Mouse (Mus musculus): Measurements from ENCODE around the gene Meis1.

The Meis1 gene

DNA sequence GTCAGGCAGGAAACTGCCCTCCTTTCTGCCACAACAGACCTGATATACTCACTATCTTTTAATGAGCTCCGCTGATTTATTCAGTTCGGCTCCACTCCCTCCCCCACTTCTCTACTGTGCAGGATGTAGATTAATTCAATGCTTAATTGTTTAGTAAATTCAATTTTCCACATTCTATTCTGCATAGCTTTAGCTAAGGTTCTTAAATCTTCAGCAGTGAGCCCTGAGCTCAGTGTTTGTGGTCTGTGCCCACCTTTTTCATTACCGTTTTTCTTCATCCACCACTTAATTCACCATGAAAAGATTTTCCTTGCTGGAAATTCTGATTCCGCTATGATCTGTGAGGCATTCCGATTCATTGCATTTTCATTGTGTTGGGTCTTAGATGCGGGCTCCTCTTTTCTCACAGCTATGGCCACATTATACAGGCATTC lies 28.5 kb downstream of the Meis1 start:
- in situ Hi-C loops (cut with MboI, MseI), result no loop called here

GRCm38 (mm10) chr11:18989669-18990243 lies 29.0 kb downstream of the Meis1 start:
- in situ Hi-C loops (cut with MboI, MseI), result no loop called here

DNA sequence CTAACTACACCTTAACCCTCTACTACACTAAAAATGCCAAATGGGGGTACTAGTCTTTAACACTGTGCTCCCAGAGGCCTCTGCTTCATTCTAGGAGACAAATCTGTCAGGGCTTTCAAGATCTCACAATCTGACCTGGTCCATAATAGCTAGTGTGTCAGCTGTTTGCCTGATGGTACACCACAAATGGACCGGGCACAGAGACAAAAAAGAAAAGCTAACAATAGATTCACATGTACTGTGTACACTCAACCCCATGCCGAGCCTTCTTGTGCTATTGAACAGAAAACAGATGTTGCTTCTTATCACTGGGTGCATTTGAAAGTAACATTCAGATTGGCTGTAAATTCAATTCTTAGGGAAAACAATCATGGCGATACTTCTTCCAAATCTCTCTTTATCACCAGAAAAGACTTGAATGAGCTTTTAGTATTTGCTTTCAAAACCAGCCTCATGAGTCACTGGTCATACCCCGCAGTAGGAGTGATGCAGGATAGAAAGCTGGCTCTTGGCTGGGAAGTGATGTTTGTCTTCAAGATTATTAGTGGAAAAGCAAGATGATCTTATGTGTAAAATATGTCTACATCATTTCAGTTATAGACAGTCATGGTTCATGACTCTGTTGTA lies 30.0 kb downstream of the Meis1 start:
- in situ Hi-C loops (cut with MboI, MseI), result no loop called here

DNA sequence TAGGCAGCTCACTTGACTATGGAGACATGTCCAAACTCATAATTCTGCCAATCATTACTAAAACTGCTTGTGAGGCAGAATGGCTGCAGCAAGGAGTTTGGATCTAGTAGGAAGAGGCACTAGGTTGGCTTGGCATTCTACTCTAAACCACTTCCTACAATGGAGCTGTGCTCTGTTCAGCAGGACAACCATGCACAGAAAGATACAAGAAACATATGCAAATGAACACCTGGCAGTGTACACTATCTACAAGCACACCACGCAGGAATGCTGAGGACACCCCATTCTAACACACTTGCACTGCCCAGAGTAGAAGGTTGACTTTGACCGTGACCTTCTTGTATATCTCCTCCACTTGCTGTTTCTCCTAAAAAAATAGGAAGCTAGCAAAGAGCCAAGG lies 35.0 kb downstream of the Meis1 start:
- in situ Hi-C loops (cut with MboI, MseI), result no loop called here

GRCm38 (mm10) chr11:18983294-18983693 lies 35.5 kb downstream of the Meis1 start:
- in situ Hi-C loops (cut with MboI, MseI), result no loop called here

DNA sequence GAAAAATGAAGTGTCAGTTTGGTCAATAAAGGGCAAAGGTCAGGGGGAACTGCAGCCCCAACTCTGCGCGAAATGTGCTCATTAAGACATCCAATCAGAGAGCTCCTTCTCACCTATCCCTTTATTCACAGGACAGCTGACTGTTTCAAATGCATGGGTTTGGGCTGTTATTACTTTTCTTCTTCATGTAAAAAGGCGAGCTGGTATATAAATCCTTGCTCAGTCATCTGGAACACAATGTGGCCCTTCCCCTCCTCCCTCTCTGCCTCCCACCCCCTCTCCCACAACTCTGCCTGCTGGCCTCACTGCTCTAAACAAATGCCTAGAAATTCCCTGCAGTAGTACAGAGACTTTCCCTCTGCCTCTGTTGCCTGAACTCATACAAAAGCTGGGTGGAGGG lies 36.5 kb downstream of the Meis1 start:
- in situ Hi-C loops (cut with MboI, MseI), result no loop called here

- in situ Hi-C loops (cut with MboI, MseI), result no loop called here
Measured at GRCm38 (mm10) chr11:18981367-18981766, 37.4 kb downstream of the Meis1 start.

GRCm38 (mm10) chr11:18980615-18981014 lies 38.2 kb downstream of the Meis1 start:
- in situ Hi-C loops (cut with MboI, MseI), result no loop called here

DNA sequence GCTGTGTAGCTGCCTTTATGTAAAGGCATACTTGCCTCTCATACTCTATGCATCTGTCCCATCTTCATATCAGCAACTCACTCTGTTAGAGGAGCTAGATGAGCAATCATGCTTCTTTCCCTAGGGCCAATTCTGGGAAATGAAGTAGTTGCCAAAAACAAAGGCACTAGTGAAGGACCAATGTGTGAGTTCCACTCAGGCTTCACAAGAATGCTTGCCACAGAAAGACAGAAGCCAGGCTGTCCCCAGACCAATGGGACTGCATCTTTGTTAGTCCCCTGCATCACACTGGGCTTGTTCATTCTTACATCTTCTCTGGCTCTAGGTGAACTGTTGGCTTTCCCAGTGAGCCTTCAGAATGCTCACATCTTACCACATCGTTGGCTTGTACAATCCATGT lies 43.7 kb downstream of the Meis1 start:
- in situ Hi-C loops (cut with MboI, MseI), result no loop called here

DNA sequence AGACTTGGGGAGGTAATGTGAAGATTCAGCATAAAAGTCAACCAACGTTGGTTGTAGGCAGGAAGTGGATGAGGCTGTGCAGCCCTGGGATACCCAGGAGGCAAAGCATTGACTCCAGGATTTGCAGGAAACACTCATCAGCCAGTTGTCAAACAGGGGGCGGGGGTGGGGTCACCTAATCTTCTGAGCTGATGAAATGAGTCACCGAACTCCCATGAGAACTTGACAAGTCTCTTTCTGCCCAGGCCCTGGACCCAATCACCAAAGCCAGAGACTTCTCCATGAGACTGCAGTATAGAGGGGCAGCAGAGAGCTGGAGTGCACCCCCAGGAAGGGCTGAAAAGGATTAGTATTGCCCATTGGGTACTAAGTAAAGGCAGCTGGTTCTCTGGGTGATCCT lies 45.0 kb downstream of the Meis1 start:
- in situ Hi-C loops (cut with MboI, MseI), result no loop called here

- in situ Hi-C loops (cut with MboI, MseI), result no loop called here
Measured at GRCm38 (mm10) chr11:18972968-18973367, 45.8 kb downstream of the Meis1 start.

DNA sequence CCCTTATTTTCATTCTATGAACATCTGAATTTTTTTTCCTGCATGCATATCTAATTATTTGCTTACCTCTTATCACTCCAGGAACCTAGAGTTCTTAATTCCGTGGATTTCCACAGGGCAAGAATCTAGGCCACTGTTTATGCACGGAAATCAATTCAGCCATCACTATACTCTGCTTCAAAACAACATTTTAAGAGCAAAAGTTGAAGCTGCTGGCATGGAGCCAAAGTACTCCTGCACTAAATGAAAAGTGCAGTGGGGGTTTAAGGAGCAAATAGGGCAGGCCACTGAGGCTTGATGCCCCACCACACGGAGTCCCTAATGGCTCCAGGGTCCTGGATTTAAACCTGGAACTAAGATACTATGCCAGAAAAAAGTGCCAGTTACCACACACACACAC lies 47.2 kb downstream of the Meis1 start:
- in situ Hi-C loops (cut with MboI, MseI), result no loop called here

- in situ Hi-C loops (cut with MboI, MseI), result no loop called here
Measured at GRCm38 (mm10) chr11:18969920-18970336, 48.9 kb downstream of the Meis1 start.

DNA sequence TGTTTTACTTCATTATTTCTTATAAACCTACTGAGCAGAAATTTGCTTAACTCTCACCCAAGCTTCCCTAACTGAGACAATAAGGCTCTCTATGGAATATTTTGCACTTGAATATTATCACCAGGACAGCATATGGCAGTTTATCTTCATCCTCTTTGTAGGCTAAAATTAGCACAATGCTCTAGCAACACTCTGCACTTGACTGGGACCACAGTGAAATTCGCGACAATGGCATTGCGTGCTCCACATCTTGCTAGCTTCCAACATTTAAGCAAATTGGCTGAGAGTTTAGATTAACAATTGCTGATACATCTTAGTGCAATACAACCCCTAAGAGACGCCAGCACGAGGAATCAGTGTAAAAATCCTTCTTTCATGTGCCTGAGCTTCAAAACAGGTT lies 54.4 kb downstream of the Meis1 start:
- in situ Hi-C loops (cut with MboI, MseI), result no loop called here

GRCm38 (mm10) chr11:18963202-18964136 lies 55.3 kb downstream of the Meis1 start:
- in situ Hi-C loops (cut with MboI, MseI), result no loop called here

DNA sequence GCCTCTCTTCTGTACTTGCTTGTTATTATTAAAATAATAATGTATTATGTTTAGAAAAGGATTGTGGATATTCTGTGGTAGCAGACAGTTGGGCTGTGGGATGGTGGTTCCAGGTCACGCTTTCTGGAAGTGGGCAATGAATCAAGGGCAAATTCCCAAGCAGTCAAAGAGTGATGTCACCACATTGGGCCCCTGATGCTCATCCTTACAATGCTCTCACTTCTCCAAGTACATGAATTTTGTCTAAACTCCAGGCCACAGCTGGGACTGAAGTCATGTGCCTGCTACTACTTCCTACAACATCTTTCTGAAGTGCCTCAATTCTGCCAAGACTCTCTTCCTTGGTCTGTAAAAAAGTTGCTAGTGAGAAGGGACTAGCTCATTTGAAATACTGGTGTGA lies 59.3 kb downstream of the Meis1 start:
- in situ Hi-C loops (cut with MboI, MseI), result no loop called here

DNA sequence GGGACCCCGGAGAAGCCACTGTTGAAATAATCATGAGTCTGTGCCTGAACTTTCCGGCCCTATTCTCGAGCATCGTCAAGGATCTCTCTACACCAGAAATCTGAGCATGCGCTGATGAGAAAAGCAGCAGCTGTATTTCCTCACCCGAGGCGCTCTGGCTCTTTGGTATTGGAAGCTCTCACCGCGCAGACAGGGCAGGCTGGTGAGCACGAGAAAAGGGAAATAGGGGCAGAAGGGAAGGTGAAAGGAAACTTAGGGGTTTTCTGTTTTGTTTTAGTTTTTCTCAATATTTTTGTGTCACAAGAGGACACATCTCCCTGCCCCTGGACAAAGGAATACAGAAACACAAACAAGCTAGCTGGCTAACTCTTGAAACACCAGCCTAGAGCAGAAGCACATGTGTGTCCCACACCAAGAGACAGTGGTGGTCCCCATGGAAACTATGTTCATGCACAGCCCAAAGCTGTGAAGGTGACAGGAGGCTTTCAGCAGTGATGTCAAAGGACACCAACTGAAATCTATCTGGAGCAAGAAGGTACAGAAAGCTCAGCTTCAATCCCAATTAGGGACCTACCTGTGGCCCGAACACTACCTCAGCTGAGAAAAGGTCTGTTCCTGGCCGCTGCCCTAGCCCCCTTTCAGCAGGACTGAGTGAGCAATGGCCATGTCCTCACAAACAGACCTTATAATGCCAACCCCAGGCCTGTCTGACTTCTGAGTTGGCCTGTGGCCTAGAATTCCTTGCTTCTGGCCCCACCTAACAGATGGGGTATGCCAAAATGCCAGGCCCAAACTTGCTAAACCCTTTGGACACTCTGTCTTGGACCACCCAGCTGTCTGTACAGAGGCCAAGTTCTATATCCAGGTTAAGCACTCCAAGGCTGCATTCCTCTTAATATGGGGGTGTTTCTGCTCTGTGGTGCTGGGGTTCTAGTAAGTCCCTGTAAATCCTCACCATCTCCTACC lies 60.7 kb downstream of the Meis1 start:
- in situ Hi-C loops (cut with MboI, MseI), result no loop called here

DNA sequence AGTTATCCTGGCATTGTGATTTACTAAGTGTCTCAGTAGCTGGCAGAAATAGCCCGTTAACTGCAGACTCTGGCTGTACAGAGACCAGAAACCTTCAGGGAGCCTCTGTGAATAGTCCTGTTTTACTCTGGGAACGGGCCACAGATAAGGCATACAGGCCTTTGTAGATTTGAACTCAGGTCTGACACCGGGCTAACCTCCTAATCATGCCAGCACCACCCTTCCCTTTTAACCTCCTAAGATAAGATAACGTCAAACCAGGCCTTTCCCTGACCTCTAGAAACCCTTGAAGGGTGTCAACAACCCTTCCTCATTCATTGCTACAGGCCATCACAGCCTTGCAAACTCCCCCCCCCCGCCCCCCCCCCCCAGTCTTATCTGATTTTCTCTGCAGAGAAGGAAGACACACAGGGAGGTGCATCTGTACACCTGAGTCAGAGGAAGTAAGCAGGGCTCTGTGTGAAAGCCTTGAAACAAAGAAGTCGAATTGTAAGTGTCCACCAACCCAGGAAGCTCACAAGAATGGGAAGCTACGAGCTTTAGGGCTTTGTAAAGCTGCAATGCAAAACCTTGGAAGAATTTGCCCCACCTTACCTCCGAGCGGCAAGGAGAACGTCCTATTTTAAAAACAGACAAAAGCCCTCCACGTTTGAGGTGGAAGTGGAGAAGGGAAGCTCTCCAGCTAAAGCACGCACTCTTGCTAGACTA lies 61.5 kb downstream of the Meis1 start:
- in situ Hi-C loops (cut with MboI, MseI), result no loop called here

- in situ Hi-C loops (cut with MboI, MseI), result no loop called here
Measured at GRCm38 (mm10) chr11:18955969-18956368, 62.8 kb downstream of the Meis1 start.

DNA sequence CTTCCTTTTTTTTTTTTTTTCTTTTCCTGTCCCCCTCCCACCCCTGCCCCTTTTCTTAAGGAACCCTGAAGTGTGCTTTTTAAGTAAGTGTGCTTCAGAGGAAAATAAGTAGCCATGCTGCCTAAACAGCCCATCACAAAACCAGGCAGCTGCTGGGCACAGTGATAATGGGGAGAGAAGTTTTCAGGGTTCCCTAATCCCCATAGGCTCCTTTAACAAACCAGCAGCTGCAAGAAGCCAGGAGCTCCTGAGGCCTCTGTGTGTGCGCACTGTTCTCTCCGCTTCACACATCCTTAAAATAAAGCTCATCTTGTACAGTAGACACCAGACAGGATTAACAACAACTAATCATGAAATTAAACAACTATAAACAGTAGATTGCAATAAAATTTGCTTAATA lies 63.9 kb downstream of the Meis1 start:
- in situ Hi-C loops (cut with MboI, MseI), result no loop called here

DNA sequence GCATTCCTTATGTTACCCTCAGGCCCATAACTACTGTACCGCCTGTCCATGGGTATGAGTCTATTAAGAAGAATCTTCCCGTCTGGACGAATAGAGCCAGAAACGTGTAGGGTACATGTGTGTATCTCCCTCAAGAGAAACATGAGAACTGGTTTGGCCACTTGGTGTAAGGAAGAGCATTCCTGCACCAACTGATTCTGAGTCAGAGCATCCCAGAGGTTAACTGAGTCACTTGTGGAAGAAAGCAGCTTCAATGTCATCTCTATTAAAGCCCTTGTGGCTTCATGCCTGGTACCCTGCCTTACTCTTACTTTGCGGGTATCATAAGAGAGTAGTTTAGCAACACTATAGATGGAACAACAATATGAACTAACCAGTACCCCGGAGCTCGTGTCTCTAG lies 64.9 kb downstream of the Meis1 start:
- in situ Hi-C loops (cut with MboI, MseI), result no loop called here
